Mouse (Mus musculus) layer of hippocampus, adult 9-11 months (tissue): ENCODE results near the gene Trim37.
"Not testable (repeated sequence)": the region's sequence is repeated elsewhere in the genome, so short reads cannot be mapped to it uniquely, and the experiment has no call there.

ENCODE experiments used
- DNase-seq: peaks from one replicate; pipeline ENCODE4 v3.0.0; 2022

Gene Trim37

DNA sequence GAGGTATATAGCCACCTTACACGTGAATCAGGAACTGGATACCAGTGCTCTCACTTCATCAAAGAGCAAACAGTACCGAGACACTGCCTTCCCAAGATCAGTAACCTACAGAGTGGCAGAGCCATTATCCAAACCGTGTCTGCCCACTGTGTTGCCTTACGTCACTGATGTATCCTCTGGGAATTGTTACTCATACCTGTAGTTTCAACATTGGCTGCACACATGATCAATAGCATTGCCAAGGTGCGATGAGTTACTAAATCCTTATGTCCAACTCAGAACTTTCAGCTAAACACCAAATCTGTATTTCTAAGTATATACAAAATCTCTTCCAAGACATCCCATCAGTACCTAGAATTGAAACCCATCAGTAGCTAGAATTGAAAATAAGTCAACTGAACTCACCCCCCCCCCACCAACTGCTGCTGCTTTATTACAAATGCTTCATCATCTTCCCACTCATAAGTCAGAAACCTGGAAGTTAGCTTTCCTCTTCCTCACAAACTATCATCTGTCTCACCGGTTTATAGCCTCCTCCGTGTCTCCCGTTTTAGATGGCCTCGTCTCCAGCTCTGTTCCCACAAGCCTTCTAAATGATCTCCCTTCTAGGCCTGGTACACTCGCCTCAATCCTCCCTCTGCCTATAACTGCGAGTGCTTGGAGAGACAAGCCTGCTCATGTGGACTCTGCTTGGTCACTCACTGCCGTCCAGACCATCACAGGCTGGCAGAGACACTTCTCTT, 108.0 kb downstream of the Trim37 start:
- DNase-seq: no peak

DNA sequence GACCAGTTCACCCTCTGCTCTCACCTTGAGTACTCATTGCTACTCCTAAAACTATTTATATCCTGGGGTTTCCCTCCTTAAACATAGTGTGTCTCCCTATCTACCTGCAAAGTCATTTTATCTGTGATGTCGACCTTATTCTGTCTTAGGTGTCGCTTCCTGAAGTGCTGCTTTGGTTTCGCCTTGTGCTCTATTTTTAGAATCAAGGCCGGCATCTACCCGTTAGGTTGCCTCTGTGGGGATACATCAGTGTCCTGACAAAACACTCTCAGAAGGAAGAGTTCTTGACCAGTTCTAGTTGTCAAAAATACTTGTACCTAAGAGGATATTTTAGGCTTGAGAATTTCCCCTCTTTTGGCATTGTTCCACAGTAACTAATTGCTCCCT, 108.6 kb downstream of the Trim37 start:
- no peak for DNase-seq

DNA sequence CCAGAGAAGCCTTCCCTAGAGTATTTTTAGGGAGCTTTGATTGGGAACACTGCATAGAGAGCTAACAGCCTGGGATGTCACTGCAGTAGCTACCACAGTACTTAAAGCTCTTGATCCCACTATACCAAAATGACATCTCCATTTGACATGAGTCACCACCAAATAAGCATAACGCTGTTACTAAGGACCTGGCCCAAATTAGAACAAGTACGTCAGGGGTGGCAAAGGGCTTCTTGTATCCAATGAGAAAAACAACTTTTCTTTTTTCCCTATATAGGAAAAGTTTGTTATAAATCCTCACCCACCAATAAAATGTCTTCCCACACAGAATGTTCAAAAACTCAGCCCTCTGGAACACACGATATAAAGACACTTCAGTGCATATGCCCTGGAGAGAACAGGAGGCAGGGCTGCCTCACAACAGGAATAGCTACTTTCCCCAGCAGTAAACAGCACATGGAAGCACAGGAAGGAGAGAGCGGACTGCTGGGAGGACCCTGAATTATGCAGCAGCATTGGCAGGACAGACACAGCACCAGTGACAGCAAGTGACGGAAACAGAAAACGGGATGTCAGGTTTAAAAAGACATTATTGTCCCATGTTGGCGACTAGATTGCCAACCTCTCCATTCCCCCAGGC, 112.1 kb downstream of the Trim37 start:
- peak; percentile 72 for DNase-seq

DNA sequence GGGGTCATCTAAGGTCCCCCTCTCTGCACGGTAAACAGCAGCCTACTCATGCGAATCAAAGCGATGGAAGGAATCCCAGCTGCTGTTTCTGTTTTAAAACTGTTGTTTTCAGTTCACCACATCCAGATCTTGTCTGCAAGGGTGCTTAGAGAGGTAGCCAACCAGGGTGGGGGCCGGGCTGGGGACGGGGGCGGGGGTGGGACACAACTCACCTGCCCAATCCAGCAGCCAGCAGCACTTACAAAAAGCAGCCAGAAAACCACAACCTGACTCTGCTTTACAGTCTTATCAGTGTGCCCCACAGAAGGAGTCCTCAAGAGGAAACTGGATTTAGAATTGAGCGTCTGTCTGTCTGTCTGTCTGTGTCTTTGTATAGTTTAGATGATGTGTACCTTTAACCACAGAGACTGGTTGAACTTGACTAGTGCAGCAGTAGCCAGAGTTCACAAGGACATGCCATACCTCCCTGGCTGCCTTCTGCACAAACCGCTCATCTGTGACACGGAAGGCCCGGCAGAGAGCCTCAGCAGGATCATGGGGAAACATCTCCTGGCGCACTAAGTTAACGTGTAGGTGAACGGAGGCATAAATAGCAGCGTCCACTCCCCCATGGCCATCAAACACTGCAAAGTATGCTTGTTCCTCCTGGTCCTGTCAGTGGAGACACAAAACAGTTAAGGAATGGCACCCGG, 113.4 kb downstream of the Trim37 start:
- DNase-seq: no peak

DNA sequence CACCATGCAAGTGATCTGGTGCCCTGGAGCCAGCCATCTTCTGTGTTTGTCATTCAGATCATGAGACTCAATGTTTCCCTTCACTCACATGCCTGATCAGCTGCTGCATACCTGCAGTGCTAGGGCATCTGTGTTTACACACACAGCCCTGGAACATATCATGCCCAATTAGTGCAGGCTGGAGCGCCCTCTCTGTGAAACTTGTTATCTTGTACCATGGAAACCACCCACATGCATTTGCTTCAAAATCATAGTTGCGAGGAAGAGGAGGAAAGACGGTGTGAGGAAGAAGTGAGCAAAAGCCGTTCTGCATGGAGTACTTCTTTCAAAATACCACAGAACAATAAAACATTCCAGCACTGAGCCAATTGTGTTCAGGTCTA, 113.9 kb downstream of the Trim37 start:
- DNase-seq: peak; percentile 84

DNA sequence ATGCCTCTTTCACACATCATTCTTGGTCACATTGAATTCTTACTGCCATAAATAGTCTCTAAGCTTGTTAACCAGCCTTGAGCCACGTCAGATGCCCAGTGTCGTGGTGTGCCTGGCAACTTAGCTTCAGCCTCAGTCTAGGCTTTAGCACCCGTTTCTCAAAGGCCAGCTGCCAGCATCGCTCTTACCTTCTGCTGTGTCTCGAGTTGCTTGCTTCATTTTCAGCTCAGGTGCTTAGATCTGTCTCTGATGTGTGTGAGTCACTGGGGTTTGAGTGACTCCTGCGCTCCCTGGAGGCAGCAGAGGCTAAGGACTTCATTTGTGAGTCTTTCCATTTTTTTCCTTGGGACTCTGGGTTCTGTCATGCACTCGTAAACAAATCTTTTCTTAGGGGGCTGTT, 114.4 kb downstream of the Trim37 start:
- peak; percentile 47 for DNase-seq

DNA sequence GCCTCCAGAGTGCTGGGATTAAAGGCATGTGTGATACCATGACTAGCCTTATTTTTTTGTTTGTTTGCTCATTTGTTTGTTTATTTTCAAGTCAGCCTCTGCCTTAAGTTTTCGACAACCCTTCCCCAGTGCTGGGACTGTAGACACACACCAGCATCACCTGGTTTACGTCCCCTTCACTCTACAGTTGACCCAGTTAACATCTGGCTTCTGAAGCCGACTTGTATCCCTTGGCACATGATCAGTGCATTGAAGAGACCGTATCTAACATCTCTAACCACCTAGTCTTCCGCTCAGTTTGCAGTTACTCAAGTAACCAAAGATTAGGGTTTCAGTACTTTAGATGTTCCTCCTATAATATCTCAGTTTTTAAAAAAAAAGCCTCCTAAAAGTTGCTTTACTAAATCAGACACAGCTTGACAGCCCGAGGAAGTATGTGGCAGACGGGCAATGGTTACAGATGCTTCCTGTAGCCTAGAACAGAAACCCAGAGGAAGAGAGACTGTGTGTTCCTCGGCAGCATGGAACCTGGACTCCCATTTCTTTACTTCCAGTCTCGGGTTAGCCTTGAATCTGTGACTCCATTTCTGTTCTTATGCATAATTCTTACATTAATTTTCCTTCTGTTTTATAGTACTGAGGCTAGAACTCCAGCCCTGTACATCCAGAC, 118.4 kb downstream of the Trim37 start:
- no peak for DNase-seq

GRCm38 (mm10) chr11:87246107-87246651, 119.3 kb downstream of the Trim37 start:
- no peak for DNase-seq

DNA sequence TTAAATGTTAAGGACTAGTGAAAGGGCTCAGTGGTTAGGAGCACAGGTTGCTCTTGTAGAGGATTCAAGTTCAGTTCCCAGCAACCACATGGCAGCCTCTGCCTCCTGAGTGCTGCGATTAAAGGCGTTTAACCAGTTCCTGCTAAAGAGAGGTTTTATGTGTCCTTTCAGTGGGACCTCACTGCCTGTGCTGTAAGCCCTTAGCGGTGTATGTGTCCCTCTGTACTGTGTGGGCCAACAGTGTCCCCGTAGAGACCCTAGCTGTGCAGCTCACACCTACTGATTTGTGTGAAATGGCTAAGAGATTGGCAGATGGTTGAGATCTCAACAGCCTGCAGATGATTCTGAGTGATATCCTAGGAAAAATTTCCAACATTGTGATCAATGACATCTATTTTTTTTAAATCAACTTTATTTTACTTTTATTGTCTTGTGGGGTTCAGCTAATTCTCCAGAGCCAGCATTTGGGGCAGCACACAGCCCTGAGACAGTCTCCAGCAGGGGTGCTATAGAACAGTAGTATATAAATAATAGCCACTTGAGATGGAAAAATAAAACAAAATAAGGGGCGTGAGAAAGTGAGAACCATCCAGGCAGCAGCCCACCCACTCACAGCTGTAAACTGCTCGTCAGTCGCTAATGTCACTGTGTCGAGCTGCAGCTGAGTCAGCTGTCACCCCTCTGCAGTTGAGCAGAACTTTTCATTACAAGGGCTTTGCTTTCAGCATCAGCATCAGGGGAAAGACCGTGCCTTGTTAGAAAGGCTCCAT, 120.0 kb downstream of the Trim37 start:
- no peak for DNase-seq

- DNase-seq: peak; percentile 55
Observed at GRCm38 (mm10) chr11:87247494-87247866, 120.6 kb downstream of the Trim37 start.

DNA sequence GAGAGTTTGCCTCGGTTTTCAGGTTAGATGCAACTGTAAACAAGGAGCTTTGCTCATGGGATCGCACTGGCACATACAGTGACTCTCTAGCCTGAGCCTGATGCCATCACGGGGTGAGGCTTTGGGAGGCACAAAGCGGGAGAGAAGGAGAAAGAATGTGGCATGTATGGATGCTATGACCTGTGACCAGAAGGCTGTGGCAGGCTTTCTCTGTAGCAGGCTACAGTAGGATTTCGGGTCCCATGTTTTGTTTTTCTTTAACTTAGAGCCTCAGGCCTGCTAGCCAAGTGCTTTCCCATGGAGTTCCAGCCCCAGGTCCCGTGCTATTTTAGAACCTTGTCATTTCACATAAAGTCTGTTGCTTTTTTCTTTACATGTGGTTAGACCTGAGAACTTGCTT, 123.3 kb downstream of the Trim37 start:
- no peak for DNase-seq

DNA sequence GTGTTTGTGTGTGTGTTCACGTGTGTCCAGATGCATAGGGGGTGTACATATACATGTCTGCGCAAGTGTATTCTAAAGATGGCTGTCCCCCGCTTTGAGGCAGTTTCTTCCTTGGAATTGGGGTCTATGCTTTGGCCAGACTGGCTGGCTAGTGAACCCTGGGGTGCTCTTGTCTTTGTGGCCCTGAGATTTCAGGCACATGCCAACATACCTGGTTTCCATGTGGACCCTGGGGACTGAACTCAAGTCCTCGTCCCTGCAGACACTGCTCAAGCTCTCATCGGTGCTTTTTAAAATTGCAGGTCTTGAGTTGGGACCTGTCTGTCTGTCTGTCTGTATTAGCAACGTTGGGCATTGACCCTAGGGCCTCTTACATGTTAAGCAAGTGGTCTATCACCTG, 126.4 kb downstream of the Trim37 start:
- no peak for DNase-seq

- DNase-seq: no peak
Observed at GRCm38 (mm10) chr11:87254149-87254548, 127.3 kb downstream of the Trim37 start.

DNA sequence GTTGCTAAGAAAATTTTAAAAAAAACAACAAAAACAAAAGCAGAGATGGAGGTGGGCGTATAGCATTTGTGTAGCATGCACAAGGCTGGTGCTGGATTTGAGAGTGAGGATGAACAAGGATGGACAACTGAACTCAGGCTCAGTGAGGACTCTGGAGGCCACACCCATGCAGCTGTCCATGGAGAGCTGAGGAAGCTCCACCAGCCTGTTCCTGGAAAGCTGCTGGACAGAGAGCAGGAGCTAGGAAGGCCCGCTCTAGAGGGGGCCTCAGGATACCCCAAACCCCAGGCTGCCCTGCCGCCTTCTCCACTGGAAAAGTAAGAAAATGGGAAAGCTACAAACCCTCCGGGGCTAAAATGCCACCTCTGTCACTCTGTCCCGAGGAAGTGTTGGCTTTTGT, 130.4 kb downstream of the Trim37 start:
- DNase-seq: no peak

GRCm38 (mm10) chr11:87259792-87260191, 132.9 kb downstream of the Trim37 start:
- DNase-seq: no peak

DNA sequence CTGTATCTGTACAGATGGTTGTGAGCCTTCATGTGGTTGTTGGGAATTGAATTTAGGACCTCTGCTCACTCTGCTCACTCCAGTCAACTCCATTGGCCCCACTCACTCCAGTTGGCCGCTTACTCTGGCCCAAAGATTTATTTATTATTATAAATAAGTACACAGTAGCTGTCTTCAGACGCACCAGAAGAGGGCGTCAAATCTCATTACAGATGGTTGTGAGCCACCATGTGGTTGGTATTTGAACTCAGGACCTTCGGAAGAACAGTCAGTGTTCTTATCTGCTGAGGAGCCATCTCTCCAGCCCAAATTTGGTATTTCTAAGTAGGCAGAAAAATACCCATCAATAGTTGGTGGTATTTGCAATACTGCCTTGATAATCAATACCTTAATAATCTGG, 134.8 kb downstream of the Trim37 start:
- DNase-seq: not testable (repeated sequence)

GRCm38 (mm10) chr11:87263946-87264345, 137.1 kb downstream of the Trim37 start:
- no peak for DNase-seq

- DNase-seq: no peak
Observed at GRCm38 (mm10) chr11:87266246-87266645, 139.4 kb downstream of the Trim37 start.

DNA sequence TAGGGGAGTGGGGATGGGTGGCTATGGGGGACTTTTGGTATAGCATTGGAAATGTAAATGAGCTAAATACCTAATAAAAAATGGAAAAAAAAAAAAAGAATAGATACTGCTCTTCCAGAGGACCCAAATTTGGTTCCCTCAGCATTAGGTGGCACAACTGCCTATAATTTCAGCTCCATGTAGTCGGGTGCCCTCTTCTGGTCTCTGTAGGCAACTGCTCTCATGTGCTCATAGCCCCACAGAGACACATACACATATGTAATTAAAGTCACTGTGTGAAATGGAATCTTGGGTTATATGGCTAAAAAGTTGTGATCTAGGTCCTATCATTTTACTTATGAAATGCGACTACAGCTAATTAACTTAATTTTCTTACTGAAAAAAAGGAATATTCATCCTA, 141.9 kb downstream of the Trim37 start:
- no peak for DNase-seq
